In genomic region chr7:141611711-141612370, GRCm38 (mm10) we compare ENCODE assay signal across 8 mouse cellular contexts. TPM values are rescaled to one million over a fixed set of nuclear protein-coding genes. Genes with fewer than 3 reads are reported as not detected.
A peak's percentile ranks its signal among the peaks of the same experiment; 100 is the strongest.
DNase-seq lines count a peak whose midpoint lies in the region; ATAC-seq lines count a peak whose summit lies in the region.
"Had no signal": no experiment of that assay in that cellular context is flagged by ENCODE, and none has a peak within 500 bp of the region (broad histone marks: within the 10 kb centered on the region; RNA-seq: fewer than 3 reads in every experiment).

No protein-coding gene starts in this region.

- H3K4me1 ChIP-seq in midbrain, embryonic 11.5 days (ENCODE audit: control insufficient read depth, insufficient read depth, low read length), result no peaks in the 10 kb centered on the region
- no peaks in the 10 kb centered on the region for H3K4me1 ChIP-seq in midbrain, embryonic 13.5 days (replicated peaks)
- H3K4me1 ChIP-seq in stomach, embryonic 14.5 days (ENCODE audit: control insufficient read depth, insufficient read depth, low read length), result peaks cover 4% of the 10 kb centered on the region; the same call in 1 of the 2 replicates

- H3K27me3 ChIP-seq in midbrain, embryonic 11.5 days (ENCODE audit: control insufficient read depth, insufficient read depth, low read length), result no peaks in the 10 kb centered on the region
- H3K27me3 ChIP-seq in midbrain, embryonic 13.5 days, result no peaks in the 10 kb centered on the region
- H3K27me3 ChIP-seq in stomach, embryonic 14.5 days (ENCODE audit: control insufficient read depth, insufficient read depth, low read length), result no peaks in the 10 kb centered on the region

- no peak overlapping the region for H3K4me3 ChIP-seq in midbrain, embryonic 11.5 days (ENCODE audit: low read depth, low read length)
- H3K4me3 ChIP-seq in midbrain, embryonic 13.5 days (replicated peaks), result no peak overlapping the region
- no peak overlapping the region for H3K4me3 ChIP-seq in stomach, embryonic 14.5 days (ENCODE audit: low read depth, low read length)

- no peak overlapping the region for H3K27ac ChIP-seq in midbrain, embryonic 11.5 days (ENCODE audit: low read depth, low read length)
- H3K27ac ChIP-seq in midbrain, embryonic 13.5 days, result no peak overlapping the region
- H3K27ac ChIP-seq in stomach, embryonic 14.5 days (ENCODE audit: low read length), result peak overlapping the region; percentile 76; the same call in 1 of the 2 replicates
- H3K27ac ChIP-seq: macrophage had no signal

- H3K9me3 ChIP-seq in midbrain, embryonic 11.5 days (ENCODE audit: control insufficient read depth, low read length), result no peaks in the 10 kb centered on the region
- H3K9me3 ChIP-seq in midbrain, embryonic 13.5 days, result no peaks in the 10 kb centered on the region
- no peaks in the 10 kb centered on the region for H3K9me3 ChIP-seq in stomach, embryonic 14.5 days (ENCODE audit: control insufficient read depth, low read depth, low read length)

- H3K4me2 ChIP-seq in midbrain, embryonic 11.5 days, result no peak overlapping the region
- H3K4me2 ChIP-seq in midbrain, embryonic 13.5 days (replicated peaks), result no peak overlapping the region
- no peak overlapping the region for H3K4me2 ChIP-seq in stomach, embryonic 14.5 days (replicated peaks; ENCODE audit: low read depth, low read length)

- no peak for ATAC-seq in midbrain, embryonic 11.5 days (ENCODE audit: low FRiP score)
- ATAC-seq in midbrain, embryonic 13.5 days, result no peak
- ATAC-seq in stomach, embryonic 14.5 days (ENCODE audit: insufficient number of reproducible peaks, insufficient read depth, low FRiP score, low read depth), result no peak

- DNase-seq in midbrain, embryonic 11.5 days (ENCODE audit: low spot score, missing footprints), result peak; percentile 51
- DNase-seq in heart, adult 9 months (ENCODE audit: low spot score in 2 of 2), result peak; percentile 52 to 61
- DNase-seq in kidney, adult 9 months, result peak; percentile 53
- no peak for DNase-seq in embryo, embryonic 10 days (ENCODE audit: low spot score)
- DNase-seq in natural killer cell, adult 2 months (ENCODE audit: low spot score in 2 of 2), result no peak

- H3K9ac ChIP-seq in midbrain, embryonic 11.5 days (ENCODE audit: low read length), result no peak overlapping the region
- H3K9ac ChIP-seq in midbrain, embryonic 13.5 days (replicated peaks), result no peak overlapping the region
- H3K9ac ChIP-seq in stomach, embryonic 14.5 days (replicated peaks; ENCODE audit: low read depth, low read length), result no peak overlapping the region

- WGBS in midbrain, embryonic 11.5 days, result 90% methylated on average over 8 of the region's 8 CpGs
- WGBS in midbrain, embryonic 13.5 days, result 92% methylated on average over 8 of the region's 8 CpGs
- 64% methylated on average over 8 of the region's 8 CpGs for WGBS in stomach, embryonic 14.5 days

- peaks cover 36% of the 10 kb centered on the region for H3K36me3 ChIP-seq in midbrain, embryonic 11.5 days (ENCODE audit: control insufficient read depth, insufficient read depth, low read length)
- peaks cover 85% of the 10 kb centered on the region for H3K36me3 ChIP-seq in midbrain, embryonic 13.5 days
- H3K36me3 ChIP-seq in stomach, embryonic 14.5 days (ENCODE audit: control insufficient read depth, insufficient read depth, low read length), result peaks cover 42% of the 10 kb centered on the region

RNA-seq across cellular contexts. Expression of gene Muc6, which starts 43.3 kb away (rescaled TPM):
- 0.08 TPM in 2 replicates for polyA plus RNA-seq in midbrain, embryonic 11.5 days (2014; fragmentation: Nextera tagmentation; extraction: Ambion mirVana)
- 0.26 and 0.27 TPM in 2 replicates for polyA plus RNA-seq in midbrain, embryonic 13.5 days (2015; fragmentation: Nextera tagmentation; extraction: Ambion mirVana)
- polyA plus RNA-seq in stomach, embryonic 14.5 days (2014; fragmentation: Nextera tagmentation; extraction: Ambion mirVana), result 1.2 and 1.6 TPM in 2 replicates

RNA-seq across cellular contexts. Expression of gene Ap2a2, which starts 49.9 kb away (rescaled TPM):
- 76.6 and 81.1 TPM in 2 replicates for polyA plus RNA-seq in midbrain, embryonic 11.5 days (2014; fragmentation: Nextera tagmentation; extraction: Ambion mirVana)
- polyA plus RNA-seq in midbrain, embryonic 13.5 days (2015; fragmentation: Nextera tagmentation; extraction: Ambion mirVana), result 103 and 107 TPM in 2 replicates
- polyA plus RNA-seq in stomach, embryonic 14.5 days (2014; fragmentation: Nextera tagmentation; extraction: Ambion mirVana), result 70.4 and 71.8 TPM in 2 replicates

Comparison
In these comparisons a context has a peak if more than half of its experiments do, and no peak if none do; other contexts are left out.
1. DNase-seq: peak in midbrain, embryonic 11.5 days (single experiment), heart, adult 9 months (2 of 2) and kidney, adult 9 months (single experiment); none in embryo, embryonic 10 days (single experiment) and natural killer cell, adult 2 months (0 of 2).